Mouse (Mus musculus) brain, adult 2 months (tissue): ENCODE results near the gene Kifc5b.
"Not testable (repeated sequence)": the region's sequence is repeated elsewhere in the genome, so short reads cannot be mapped to it uniquely, and the experiment has no call there.

Source experiments
- DNase-seq: peaks from one replicate; pipeline ENCODE4 v3.0.0; 2011; ENCODE audit warnings: low read depth, low spot score

Kifc5b gene

DNA sequence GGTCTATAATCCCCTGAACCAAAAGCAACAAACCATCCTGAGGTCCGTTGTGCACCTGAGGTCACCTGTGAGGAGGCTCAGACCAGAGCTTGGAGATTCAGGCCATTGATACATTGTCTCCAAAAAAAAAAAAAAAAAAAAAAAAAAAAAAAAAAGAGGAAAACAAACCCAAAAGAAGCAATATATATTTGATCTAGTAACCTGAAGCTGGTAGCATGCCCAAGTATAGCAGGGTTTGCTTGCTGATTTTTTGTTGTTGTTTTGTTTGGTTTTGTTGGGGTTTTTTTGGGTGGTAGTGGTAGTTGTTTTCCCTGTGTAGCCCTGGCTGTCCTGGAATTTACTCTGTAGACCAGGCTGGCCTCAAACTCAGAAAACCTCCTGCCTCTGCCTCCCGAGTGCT lies 1.5 kb downstream of the Kifc5b start:
- no peak for DNase-seq

- DNase-seq: not testable (repeated sequence)
Observed at GRCm38 (mm10) chr17:26919516-26919915, 2.6 kb downstream of the Kifc5b start.

DNA sequence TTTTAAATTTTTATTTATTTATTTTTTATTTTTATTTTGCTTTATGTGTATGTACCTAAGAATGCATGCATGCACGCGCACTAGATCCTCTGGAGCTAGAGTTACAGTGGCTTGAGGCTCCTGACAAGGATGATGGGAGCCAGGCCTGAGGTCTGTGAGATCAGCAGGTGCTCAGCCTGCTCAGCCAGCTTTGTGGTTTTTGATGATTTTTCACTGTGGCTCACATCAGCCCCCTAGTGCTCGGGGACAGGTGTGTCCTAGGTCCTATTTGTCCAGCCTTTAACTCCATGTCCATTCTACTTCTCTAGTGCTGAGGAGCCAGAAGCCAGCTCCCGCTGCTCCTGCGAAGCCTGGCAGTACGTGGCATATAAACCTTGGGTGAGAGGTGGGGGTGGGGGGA lies 5.5 kb downstream of the Kifc5b start:
- not testable (repeated sequence) for DNase-seq

- DNase-seq: not testable (repeated sequence)
Observed at GRCm38 (mm10) chr17:26925414-26925813, 8.5 kb downstream of the Kifc5b start.

DNA sequence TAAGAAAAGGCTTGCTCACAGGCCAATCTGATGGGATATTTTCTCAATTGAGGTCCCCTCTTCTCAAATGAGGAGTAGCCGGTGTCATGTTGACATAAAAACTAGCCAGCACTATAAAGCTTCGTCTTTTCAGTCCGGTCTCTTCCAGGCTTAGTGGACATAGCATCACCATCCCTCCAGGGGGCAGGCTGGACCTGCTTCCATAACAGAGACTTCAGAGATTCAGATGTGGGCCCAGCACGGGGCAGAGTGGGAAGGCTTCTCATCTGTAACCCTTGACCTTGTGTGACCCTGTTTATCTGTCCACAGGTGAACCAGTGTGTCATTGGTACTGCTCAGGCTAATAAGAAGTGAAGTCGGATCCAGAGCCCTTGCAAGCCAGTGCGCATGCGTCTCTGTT lies 14.9 kb downstream of the Kifc5b start:
- peak; percentile 72 for DNase-seq

GRCm38 (mm10) chr17:26932839-26933398 lies 16.0 kb downstream of the Kifc5b start, which contains the start of gene Phf1:
Gene Phf1 (plus strand): TSS chr17:26933052.
- peak; percentile 96 for DNase-seq

DNA sequence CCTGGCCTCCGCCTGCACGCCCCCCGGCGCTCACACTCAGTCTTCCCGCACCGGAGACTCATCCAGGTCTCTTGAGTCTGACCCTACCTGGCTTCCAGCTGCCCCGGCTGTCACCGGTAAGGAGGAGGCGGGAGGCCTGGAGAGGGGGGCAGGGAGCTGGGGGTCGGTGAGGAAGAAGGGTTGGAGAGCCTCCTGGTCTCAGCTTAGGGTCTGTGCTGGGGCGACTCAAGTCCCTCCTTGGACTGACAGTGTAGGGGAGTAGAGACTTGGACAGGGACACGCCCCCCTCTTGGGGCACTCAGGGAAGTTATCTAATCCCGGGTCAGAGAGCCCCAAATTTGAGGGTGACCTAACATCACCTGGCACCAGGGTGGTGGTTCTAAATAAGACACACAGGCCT lies 16.5 kb downstream of the Kifc5b start:
- no peak for DNase-seq

- no peak for DNase-seq
Observed at GRCm38 (mm10) chr17:26933885-26934827, 17.3 kb downstream of the Kifc5b start.

- no peak for DNase-seq
Observed at GRCm38 (mm10) chr17:26935027-26935426, 18.1 kb downstream of the Kifc5b start.

GRCm38 (mm10) chr17:26936453-26936852 lies 19.6 kb downstream of the Kifc5b start:
- DNase-seq: no peak

GRCm38 (mm10) chr17:26936921-26937695 lies 20.2 kb downstream of the Kifc5b start:
- DNase-seq: no peak

GRCm38 (mm10) chr17:26937883-26938695 lies 21.2 kb downstream of the Kifc5b start:
- no peak for DNase-seq

DNA sequence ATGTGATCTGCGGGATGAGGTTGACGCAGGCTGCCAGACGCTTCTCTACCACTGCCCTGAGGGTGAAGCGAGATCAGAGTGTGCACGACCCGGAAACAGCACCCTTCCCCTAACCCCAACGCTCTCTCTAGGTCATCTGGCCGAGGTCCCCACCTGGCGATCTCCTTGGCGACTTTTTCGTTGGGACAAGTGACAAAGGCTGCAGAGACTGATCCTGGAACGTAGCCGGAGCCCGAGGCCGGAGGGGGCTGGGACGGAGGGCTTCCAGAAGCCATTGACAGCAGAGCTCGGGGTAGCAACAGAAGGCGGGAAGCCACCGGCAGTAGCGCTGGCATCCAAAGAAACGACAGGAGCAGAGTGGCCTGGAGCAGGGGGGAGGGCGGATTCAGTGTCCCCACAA lies 21.8 kb downstream of the Kifc5b start:
- no peak for DNase-seq

GRCm38 (mm10) chr17:26939178-26939972 lies 22.5 kb downstream of the Kifc5b start, which contains the start of gene Cuta:
Gene Cuta (minus strand): TSS chr17:26939569.
- DNase-seq: peak; percentile 100

GRCm38 (mm10) chr17:26939973-26940300 lies 23.0 kb downstream of the Kifc5b start:
- no peak for DNase-seq

DNA sequence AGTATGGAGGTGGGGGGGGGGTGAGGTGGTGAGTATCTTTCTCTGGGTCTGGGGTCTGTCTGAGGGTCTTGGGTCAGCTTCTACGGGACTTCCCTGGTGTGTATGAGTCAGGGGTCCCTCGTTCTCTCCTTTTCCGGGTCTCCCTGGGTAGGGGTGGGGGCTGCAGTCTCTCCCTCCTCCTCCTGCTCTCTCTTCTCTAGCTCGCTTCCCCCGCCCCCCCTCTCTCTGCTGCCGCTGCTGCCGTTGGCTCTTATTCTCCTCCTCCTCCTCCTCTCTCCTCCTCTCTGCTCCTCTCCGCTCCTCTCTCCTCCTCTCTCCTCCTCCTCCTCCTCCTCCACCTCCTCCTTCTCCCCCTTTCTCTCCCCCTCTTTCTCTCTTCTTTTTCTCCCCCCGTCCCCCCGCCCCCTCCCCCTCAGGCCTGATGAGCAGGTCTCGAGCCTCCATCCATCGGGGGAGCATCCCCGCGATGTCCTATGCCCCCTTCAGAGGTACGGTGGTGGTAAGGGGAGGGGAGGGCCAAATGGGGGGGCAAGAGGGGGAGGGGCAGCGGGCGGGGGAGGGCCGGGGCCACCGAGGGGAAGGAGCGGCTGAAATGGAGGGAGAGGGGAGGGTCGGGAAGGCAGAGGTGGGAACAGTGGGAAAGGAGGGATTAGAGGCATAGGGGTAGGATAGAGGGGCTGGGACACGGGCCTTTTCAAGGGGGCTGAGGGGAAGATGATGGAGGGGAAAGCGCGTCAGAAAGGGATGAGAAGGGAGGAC lies 24.3 kb downstream of the Kifc5b start, which contains the start of gene Syngap1:
Gene Syngap1 (plus strand): TSS at position 223 of the 759 bp plus-strand sequence.
- DNase-seq: peak; percentile 89

DNA sequence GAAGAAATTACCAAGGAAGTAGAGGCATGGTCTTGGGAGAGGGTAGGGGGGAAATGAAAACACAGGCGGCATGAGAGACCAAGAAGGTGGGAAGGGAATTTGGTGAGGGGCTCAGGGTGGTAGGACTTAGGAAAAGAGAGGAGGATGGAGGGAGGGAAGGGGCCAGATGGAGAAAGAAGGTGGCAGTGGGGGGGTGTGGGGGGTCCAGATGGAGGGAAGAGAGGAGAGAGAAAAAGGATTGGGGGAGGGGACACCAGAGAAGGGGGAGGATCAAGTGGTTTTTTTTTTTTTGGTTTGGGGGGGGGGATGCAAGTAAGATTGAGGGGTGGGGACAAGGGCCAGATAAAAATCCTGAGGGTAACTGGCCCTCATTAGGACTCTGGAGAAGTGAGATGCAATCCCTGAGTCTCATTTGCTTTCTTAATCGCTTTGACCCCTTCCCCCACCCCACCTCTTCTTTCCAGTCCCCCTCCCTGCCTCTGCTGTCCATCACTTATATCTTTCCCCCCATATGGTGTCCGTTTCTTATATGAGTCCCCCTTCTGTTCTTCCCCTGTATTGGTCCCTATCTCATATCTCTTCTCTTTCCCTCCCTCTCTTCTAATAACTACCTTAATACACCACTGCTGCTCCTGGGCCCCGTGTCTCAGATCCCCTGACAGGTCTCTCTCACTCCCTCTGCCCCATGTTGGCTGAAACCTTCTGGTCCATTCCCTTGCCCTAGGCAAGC lies 25.1 kb downstream of the Kifc5b start:
- peak; percentile 68 for DNase-seq

GRCm38 (mm10) chr17:26945824-26946495 lies 29.1 kb downstream of the Kifc5b start:
- peak; percentile 54 for DNase-seq
